Mouse (Mus musculus) MEL (cell line): ENCODE results near the gene Wsb2. TPM values are rescaled to one million over a fixed set of nuclear protein-coding genes. Genes with fewer than 3 reads are reported as not detected.

ENCODE experiments used
- DNase-seq: peaks from one replicate; pipeline ENCODE4 v3.0.0; 2011; ENCODE audit warnings: low read depth, low spot score
- H3K27ac ChIP-seq: 2 replicates; pipeline ENCODE4 v1.5.1; 2012; ENCODE audit warnings: low read depth, mild to moderate bottlenecking, control low read depth, low read length, moderate library complexity; ENCODE audit not compliant: control insufficient read depth
- H3K27me3 ChIP-seq, 2 experiments: fragments of 150-350 bp in 1 of 2; sonication (generic) in 1 of 2; 2 replicates each; pipeline ENCODE4 v1.6.1; 2012; ENCODE audit warnings: low read length in 2 of 2, mild to moderate bottlenecking in 2 of 2, improper control_type of control experiment in 1 of 2, moderate library complexity in 1 of 2; ENCODE audit not compliant: insufficient read depth in 2 of 2, control insufficient read depth in 1 of 2
- H3K36me3 ChIP-seq, 2 experiments: 2 replicates each; pipeline ENCODE4 v1.6.1; 2012 to 2014; ENCODE audit warnings: low read length in 2 of 2, improper control_type of control experiment in 1 of 2, inconsistent platforms in 1 of 2, mild to moderate bottlenecking in 1 of 2; ENCODE audit not compliant: insufficient read depth in 2 of 2, control insufficient read depth in 1 of 2
- H3K4me1 ChIP-seq, 2 experiments: fragments of 150-350 bp in 1 of 2; sonication (generic) in 1 of 2; 2 replicates each; pipeline ENCODE4 v1.6.1; 2012; ENCODE audit warnings: low read length in 2 of 2, improper control_type of control experiment in 1 of 2, mild to moderate bottlenecking in 1 of 2; ENCODE audit not compliant: insufficient read depth in 2 of 2, control insufficient read depth in 1 of 2
- H3K4me3 ChIP-seq, 2 experiments: fragments of 150-350 bp in 1 of 2; sonication (generic) in 1 of 2; 2 replicates each; pipeline ENCODE4 v1.5.1; 2012; ENCODE audit warnings: low read depth in 2 of 2, low read length in 2 of 2, mild to moderate bottlenecking in 2 of 2, moderate library complexity in 2 of 2, control low read depth in 1 of 2, improper control_type of control experiment in 1 of 2; ENCODE audit not compliant: control insufficient read depth in 1 of 2, insufficient read depth in 1 of 2
- H3K79me2 ChIP-seq: 2 replicates; pipeline ENCODE4 v1.6.1; 2012; ENCODE audit warnings: mild to moderate bottlenecking, low read length, moderate library complexity; ENCODE audit not compliant: control insufficient read depth, poor library complexity, insufficient read depth
- H3K9ac ChIP-seq: 2 replicates; pipeline ENCODE4 v1.6.1; 2012; ENCODE audit warnings: low read depth, mild to moderate bottlenecking, control low read depth, low read length, moderate library complexity; ENCODE audit not compliant: control insufficient read depth, poor library complexity, severe bottlenecking
- H3K9me3 ChIP-seq: fragments of 150-350 bp; sonication (generic); replicated peaks from 2 replicates; pipeline ENCODE4 v1.6.1; 2012; ENCODE audit warnings: mild to moderate bottlenecking, low read length, improper control_type of control experiment, moderate library complexity; ENCODE audit not compliant: insufficient read depth
- BHLHE40 ChIP-seq: IDR thresholded peaks from 2 replicates; pipeline ENCODE4 v1.6.1; 2012; ENCODE audit warnings: low read depth, mild to moderate bottlenecking, inconsistent platforms, low read length, improper control_type of control experiment, borderline replicate concordance
- CTCF ChIP-seq, 3 experiments: IDR thresholded peaks in 2 of 3; conservative IDR thresholded peaks in 1 of 3; 2 replicates each; pipeline ENCODE4 v1.5.1; 2011 to 2012; ENCODE audit warnings: low read length in 3 of 3, low read depth in 2 of 3, mild to moderate bottlenecking in 2 of 3, improper control_type of control experiment in 1 of 3, inconsistent platforms in 1 of 3, mixed read lengths in 1 of 3, moderate library complexity in 1 of 3; ENCODE audit not compliant: control insufficient read depth in 1 of 3, insufficient read depth in 1 of 3, poor library complexity in 1 of 3, severe bottlenecking in 1 of 3
- EP300 ChIP-seq, 2 experiments: IDR thresholded peaks; 2 replicates each; pipeline ENCODE4 v1.6.1; 2011; ENCODE audit warnings: improper control_type of control experiment in 2 of 2, low read length in 2 of 2, low read depth in 1 of 2, mild to moderate bottlenecking in 1 of 2
- ETS1 ChIP-seq: IDR thresholded peaks from 2 replicates; pipeline ENCODE4 v1.6.1; 2012; ENCODE audit warnings: low read depth, mild to moderate bottlenecking, inconsistent platforms, low read length, improper control_type of control experiment, moderate library complexity
- GATA1 ChIP-seq: IDR thresholded peaks from 2 replicates; pipeline ENCODE4 v1.6.1; 2011; ENCODE audit warnings: low read depth, low read length, improper control_type of control experiment
- HCFC1 ChIP-seq: IDR thresholded peaks from 2 replicates; pipeline ENCODE4 v1.6.1; 2012; ENCODE audit warnings: low read depth, mild to moderate bottlenecking, inconsistent platforms, low read length, improper control_type of control experiment, moderate library complexity
- MAX ChIP-seq: IDR thresholded peaks from 2 replicates; pipeline ENCODE4 v1.6.1; 2011; ENCODE audit warnings: low read length, improper control_type of control experiment
- MEF2A ChIP-seq: IDR thresholded peaks from 2 replicates; pipeline ENCODE4 v1.6.1; 2014; ENCODE audit warnings: low read depth, mild to moderate bottlenecking, inconsistent platforms, low read length, improper control_type of control experiment; ENCODE audit not compliant: poor library complexity, insufficient replicate concordance, severe bottlenecking; ENCODE audit errors: extremely low read depth
- MXI1 ChIP-seq: IDR thresholded peaks from 2 replicates; pipeline ENCODE4 v1.6.1; 2011; ENCODE audit warnings: mild to moderate bottlenecking, low read depth, low read length, improper control_type of control experiment
- MYB ChIP-seq: IDR thresholded peaks from 2 replicates; pipeline ENCODE4 v1.6.1; 2011; ENCODE audit warnings: mild to moderate bottlenecking, low read depth, low read length, improper control_type of control experiment
- MYC ChIP-seq: IDR thresholded peaks from 2 replicates; pipeline ENCODE4 v1.6.1; 2011; ENCODE audit warnings: low read depth, mild to moderate bottlenecking, low read length, improper control_type of control experiment, moderate library complexity
- POLR2A ChIP-seq, 2 experiments: IDR thresholded peaks; 2 replicates each; pipeline ENCODE4 v1.6.1; 2011 to 2012; ENCODE audit warnings: low read length in 2 of 2, mild to moderate bottlenecking in 2 of 2, control low read depth in 1 of 2, improper control_type of control experiment in 1 of 2, low read depth in 1 of 2, moderate library complexity in 1 of 2; ENCODE audit not compliant: control insufficient read depth in 1 of 2, insufficient read depth in 1 of 2, poor library complexity in 1 of 2
- POLR2AphosphoS2 ChIP-seq: IDR thresholded peaks from 2 replicates; pipeline ENCODE4 v1.6.1; 2011; ENCODE audit warnings: low read length, improper control_type of control experiment
- POLR2AphosphoS5 ChIP-seq: IDR thresholded peaks from 2 replicates; pipeline ENCODE4 v1.6.1; 2012; ENCODE audit warnings: low read depth, borderline replicate concordance, mild to moderate bottlenecking, inconsistent platforms, low read length, moderate library complexity, mixed read lengths
- RAD21 ChIP-seq: IDR thresholded peaks from 2 replicates; pipeline ENCODE4 v1.6.1; 2011; ENCODE audit warnings: mild to moderate bottlenecking, low read depth, low read length, improper control_type of control experiment
- RCOR1 ChIP-seq: IDR thresholded peaks from 2 replicates; pipeline ENCODE4 v1.6.1; 2012; ENCODE audit warnings: low read depth, mild to moderate bottlenecking, inconsistent platforms, low read length, improper control_type of control experiment
- SIN3A ChIP-seq: IDR thresholded peaks from 2 replicates; pipeline ENCODE4 v1.6.1; 2012; ENCODE audit warnings: low read length, improper control_type of control experiment, inconsistent platforms
- SMC3 ChIP-seq: IDR thresholded peaks from 2 replicates; pipeline ENCODE4 v1.6.1; 2011; ENCODE audit warnings: low read depth, low read length, improper control_type of control experiment
- TAL1 ChIP-seq: IDR thresholded peaks from 2 replicates; pipeline ENCODE4 v1.6.1; 2012; ENCODE audit warnings: mild to moderate bottlenecking, inconsistent platforms, low read length, moderate library complexity, mixed read lengths
- TBP ChIP-seq: IDR thresholded peaks from 2 replicates; pipeline ENCODE4 v1.8.0; 2011; ENCODE audit warnings: low read depth, low read length, improper control_type of control experiment
- TCF12 ChIP-seq: IDR thresholded peaks from 2 replicates; pipeline ENCODE4 v1.6.1; 2014; ENCODE audit warnings: low read depth, mild to moderate bottlenecking, inconsistent platforms, low read length, improper control_type of control experiment, moderate library complexity
- UBTF ChIP-seq: IDR thresholded peaks from 2 replicates; pipeline ENCODE4 v1.6.1; 2012; ENCODE audit warnings: low read depth, mild to moderate bottlenecking, inconsistent platforms, low read length, improper control_type of control experiment, moderate library complexity, borderline replicate concordance; ENCODE audit not compliant: insufficient read depth
- USF1 ChIP-seq: IDR thresholded peaks from 2 replicates; pipeline ENCODE4 v1.6.1; 2014; ENCODE audit warnings: low read depth, mild to moderate bottlenecking, inconsistent platforms, low read length, improper control_type of control experiment, moderate library complexity
- USF2 ChIP-seq, 2 experiments: IDR thresholded peaks; 2 replicates each; pipeline ENCODE4 v1.6.1; 2011 to 2012; ENCODE audit warnings: improper control_type of control experiment in 2 of 2, low read length in 2 of 2, borderline replicate concordance in 1 of 2, inconsistent platforms in 1 of 2, low read depth in 1 of 2, mild to moderate bottlenecking in 1 of 2; ENCODE audit not compliant: insufficient read depth in 1 of 2
- ZC3H11A ChIP-seq: IDR thresholded peaks from 2 replicates; pipeline ENCODE4 v1.6.1; 2012; ENCODE audit warnings: low read depth, mild to moderate bottlenecking, inconsistent platforms, low read length, improper control_type of control experiment
- ZKSCAN1 ChIP-seq: IDR thresholded peaks from 2 replicates; pipeline ENCODE4 v1.6.1; 2012; ENCODE audit warnings: low read depth, mild to moderate bottlenecking, inconsistent platforms, low read length, improper control_type of control experiment, moderate library complexity
- ZMIZ1 ChIP-seq: IDR thresholded peaks from 2 replicates; pipeline ENCODE4 v1.6.1; 2012; ENCODE audit warnings: low read depth, mild to moderate bottlenecking, inconsistent platforms, low read length, improper control_type of control experiment, moderate library complexity
- ZNF384 ChIP-seq: IDR thresholded peaks from 2 replicates; pipeline ENCODE4 v1.6.1; 2012; ENCODE audit warnings: low read depth, mild to moderate bottlenecking, inconsistent platforms, low read length, improper control_type of control experiment
- polyA plus RNA-seq, 2 experiments: library from polyadenylated mRNA; stranded (reverse) in 1 of 2; unstranded in 1 of 2; fragments of >175 nt in 1 of 2; fragments of >200 nt in 1 of 2; gene quantifications; 2 replicates each; pipeline versions ENCODE4 v1.2.1 to v1.2.4; 2012; ENCODE audit warnings: low replicate concordance in 2 of 2, low read depth in 1 of 2; ENCODE audit not compliant: insufficient read length in 2 of 2, insufficient read depth in 1 of 2, missing spikeins in 1 of 2
- total RNA-seq: library from RNA; depleted of rRNA; stranded (reverse); fragments of 300-350 nt; gene quantifications from 2 replicates; pipeline ENCODE4 v1.2.3, GENCODE M21; 2012

The Wsb2 gene
- total and polyA plus RNA-seq, 3 experiments, result 32.9 to 56.9 TPM; not detected in 1

GRCm38 (mm10) chr5:117358248-117358630, 1.1 kb downstream of the Wsb2 start:
- H3K36me3 ChIP-seq, result peaks cover 0 to 38% of the 10 kb centered on the region in 2 experiments; a peak in 2 of 4 replicates
- no peaks in the 10 kb centered on the region for H3K9me3 ChIP-seq
- peak overlapping the region; percentile 95 for H3K9ac ChIP-seq
- H3K4me1 ChIP-seq, result peaks cover 17 to 44% of the 10 kb centered on the region in 2 experiments
- peaks cover 9% of the 10 kb centered on the region for H3K79me2 ChIP-seq
- peak; percentile 52 for DNase-seq
- TF ChIP-seq GATA1 (no peak), UBTF (no peak), EP300 (IDR thresholded peaks at IDR 0.05; ENCODE audit: low read depth in 1 of 2, low read length in 2 of 2) (peak in 1 of 2 experiments; percentile 8; a peak in 1 of 4 replicates), TBP (peak; percentile 15; the same call in 1 of the 2 replicates), RCOR1 (no peak), POLR2A (IDR thresholded peaks at IDR 0.05; ENCODE audit: control insufficient read depth in 1 of 2, insufficient read depth in 1 of 2, low read depth in 1 of 2, low read length in 2 of 2, poor library complexity in 1 of 2) (no peak), ZNF384 (peak; percentile 77), RAD21 (no peak), ETS1 (peak; percentile 50; the same call in 1 of the 2 replicates), ZC3H11A (no peak), USF2 (IDR thresholded peaks at IDR 0.05; ENCODE audit: borderline replicate concordance in 1 of 2, insufficient read depth in 1 of 2, low read depth in 1 of 2, low read length in 2 of 2) (no peak)
- no peaks in the 10 kb centered on the region for H3K27me3 ChIP-seq
- H3K27ac ChIP-seq, result peak overlapping the region; percentile 72
- peak overlapping the region; percentile 86 to 95 for H3K4me3 ChIP-seq

- Histone ChIP-seq H3K79me2 (peaks cover 9% of the 10 kb centered on the region), H3K4me3 (peak overlapping the region in 1 of 2 experiments; percentile 95; a peak in 2 of 4 replicates), H3K4me1 (peaks cover 17 to 44% of the 10 kb centered on the region in 2 experiments), H3K27ac (no peak overlapping the region), H3K36me3 (peaks cover 0 to 38% of the 10 kb centered on the region in 2 experiments; a peak in 2 of 4 replicates), H3K9ac (peak overlapping the region; percentile 95; the same call in 1 of the 2 replicates), H3K27me3 (no peaks in the 10 kb centered on the region), H3K9me3 (no peaks in the 10 kb centered on the region)
- TF ChIP-seq GATA1 (no peak), POLR2AphosphoS2 (no peak), ETS1 (peak; percentile 53), SIN3A (peak; percentile 66), TAL1 (no peak), ZMIZ1 (no peak), CTCF (IDR thresholded peaks at IDR 0.05 in 2 of 3, conservative IDR thresholded peaks at IDR 0.05 in 1 of 3; ENCODE audit: control insufficient read depth in 1 of 3, insufficient read depth in 1 of 3, low read depth in 2 of 3, low read length in 3 of 3, poor library complexity in 1 of 3, severe bottlenecking in 1 of 3) (peak; percentile 73 to 81 (median 77)), ZNF384 (no peak), USF2 (IDR thresholded peaks at IDR 0.05; ENCODE audit: borderline replicate concordance in 1 of 2, insufficient read depth in 1 of 2, low read depth in 1 of 2, low read length in 2 of 2) (peak in 1 of 2 experiments; percentile 60; a peak in 1 of 4 replicates), MAX (peak; percentile 90), BHLHE40 (no peak), MYC (peak; percentile 93), USF1 (peak; percentile 93), HCFC1 (peak; percentile 45; the same call in 1 of the 2 replicates), RAD21 (peak; percentile 37), MEF2A (no peak), POLR2AphosphoS5 (no peak), TCF12 (0 out of 2 replicates have a peak, but pooled peaks have one; percentile 13), SMC3 (peak; percentile 52), ZKSCAN1 (no peak), MXI1 (peak; percentile 97), MYB (no peak)
- peak; percentile 85 for DNase-seq
These were observed 1.6 kb downstream of the Wsb2 start for GRCm38 (mm10) chr5:117358725-117359124.
